Mouse (Mus musculus) layer of hippocampus, adult 9-10 months (tissue): ENCODE measurements around the gene Stx19.

Experiments
- DNase-seq: peaks from one replicate; pipeline ENCODE4 v3.0.0; 2022; ENCODE audit warnings: low spot score

Gene Stx19

DNA sequence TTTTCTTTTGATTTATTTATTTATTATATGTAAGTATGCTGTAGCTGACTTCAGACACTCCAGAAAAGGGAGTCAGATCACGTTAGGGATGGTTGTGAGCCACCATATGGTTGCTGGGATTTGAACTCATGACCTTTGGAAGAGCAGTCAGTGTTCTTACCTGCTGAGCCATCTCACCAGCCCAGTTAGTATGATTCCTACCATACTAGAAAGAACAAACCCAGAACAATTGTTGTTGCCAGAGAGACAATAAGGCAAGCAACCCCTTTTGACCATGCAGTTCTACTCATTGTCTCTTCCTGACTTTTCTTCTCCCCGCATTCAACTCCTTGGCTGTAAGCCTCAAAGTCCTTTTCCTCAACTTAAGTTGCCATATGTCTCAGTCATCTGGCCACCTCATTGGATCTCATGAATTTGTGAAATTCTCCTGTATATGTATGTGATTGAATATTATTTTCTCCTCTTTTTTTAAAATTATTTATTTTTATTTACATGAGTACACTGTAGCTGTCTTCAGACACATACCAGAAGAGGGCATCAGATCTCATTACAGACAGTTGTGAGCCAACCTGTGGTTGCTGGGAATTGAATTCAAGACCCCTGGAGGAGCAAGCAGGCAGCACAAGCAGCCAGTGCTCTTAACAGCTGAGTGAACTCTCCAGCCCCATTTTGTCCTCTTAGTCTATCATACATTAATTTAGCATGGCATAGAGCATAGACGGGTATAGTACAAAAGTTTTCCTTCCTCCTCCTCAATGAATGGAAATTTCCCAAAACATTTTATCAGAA is 38.2 kb downstream of the Stx19 start:
- no peak for DNase-seq

DNA sequence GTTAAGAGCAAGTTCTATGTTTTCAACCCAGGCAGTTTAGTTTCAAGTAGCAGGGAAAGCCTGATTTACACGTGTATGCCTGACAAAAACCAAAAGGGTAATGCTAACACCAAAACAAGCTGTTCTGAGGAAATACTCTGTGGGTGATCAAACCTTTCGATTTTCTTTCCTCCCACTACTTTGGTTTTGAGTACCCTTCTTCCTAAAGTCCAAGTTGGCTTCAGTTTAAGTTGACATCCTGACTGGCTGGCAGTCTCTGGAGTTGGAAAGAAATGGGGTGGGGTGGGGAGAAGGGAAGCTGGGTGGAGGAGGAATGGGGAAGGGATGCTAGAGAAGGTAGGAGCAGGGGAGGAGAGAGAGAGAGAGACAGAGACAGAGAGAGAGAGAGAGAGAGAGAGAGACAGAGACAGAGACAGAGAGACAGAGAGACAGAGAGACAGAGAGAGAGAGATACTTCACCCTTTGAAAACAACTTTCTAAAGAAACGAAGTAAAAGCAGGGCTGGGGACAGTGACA is 39.2 kb downstream of the Stx19 start:
- no peak for DNase-seq

DNA sequence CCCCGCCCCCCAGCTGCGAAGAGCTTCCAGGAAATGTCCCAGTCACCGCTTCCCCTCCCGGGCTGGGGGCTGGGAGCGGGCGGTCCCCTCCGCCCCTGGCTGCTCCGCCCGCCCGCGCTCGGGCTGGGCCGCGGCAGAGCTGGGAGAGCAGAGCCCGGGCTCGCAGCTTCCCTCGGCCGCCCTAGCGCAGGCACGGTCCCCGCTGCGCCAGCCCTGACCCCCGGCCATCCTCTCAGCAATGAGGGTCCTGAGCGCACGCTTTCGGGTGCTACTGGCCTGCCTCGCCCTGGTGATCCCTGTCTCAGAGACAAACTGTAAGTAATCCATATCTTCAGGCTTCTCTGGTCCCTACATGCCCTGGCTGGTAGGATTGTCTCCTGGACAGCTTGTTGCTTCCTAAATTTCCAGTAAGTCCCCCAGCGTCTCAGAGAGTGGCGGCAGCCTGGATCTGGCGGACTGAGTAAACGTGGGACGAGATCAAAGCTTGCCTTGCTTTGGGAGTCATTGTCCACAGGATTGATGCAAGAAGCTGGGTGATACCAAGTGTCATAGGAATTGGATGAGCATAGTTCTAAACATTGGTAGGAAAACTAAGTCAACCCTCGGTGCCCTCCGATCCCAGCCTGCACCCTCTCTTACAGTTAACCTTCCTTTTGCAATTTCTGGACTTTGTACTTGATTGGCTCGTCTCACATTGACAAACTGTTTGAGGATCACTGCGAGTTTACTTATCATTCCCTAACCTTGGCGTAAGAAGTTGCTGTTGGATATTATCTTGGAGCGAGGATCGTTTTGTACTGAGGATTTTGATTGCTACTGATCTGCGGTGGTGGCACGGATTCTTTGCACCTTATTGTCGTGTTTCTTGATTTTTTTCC is 40.0 kb downstream of the Stx19 start, which contains the start of gene Pros1:
Gene Pros1, plus strand, starts transcription at position 117 of the 878 bp plus-strand sequence.
- no peak for DNase-seq

DNA sequence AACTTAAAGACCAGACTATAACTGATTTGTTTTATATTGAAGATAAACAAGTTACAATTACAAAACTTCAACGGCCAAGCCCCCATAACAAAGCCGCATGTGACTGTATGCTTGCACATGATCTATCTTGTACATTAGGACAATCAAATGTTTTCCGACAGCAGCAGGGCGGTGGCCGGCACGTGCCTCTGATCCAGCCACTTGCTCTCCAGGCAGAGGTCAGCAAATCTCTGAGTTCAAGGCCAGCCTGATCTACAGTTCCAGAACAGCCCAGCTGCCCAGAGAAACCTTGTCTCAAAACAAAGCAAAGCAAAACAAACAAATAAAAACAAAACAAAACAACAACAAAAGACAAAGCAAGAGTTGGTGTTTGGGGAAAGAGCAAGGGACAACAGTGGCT is 40.9 kb downstream of the Stx19 start:
- no peak for DNase-seq

DNA sequence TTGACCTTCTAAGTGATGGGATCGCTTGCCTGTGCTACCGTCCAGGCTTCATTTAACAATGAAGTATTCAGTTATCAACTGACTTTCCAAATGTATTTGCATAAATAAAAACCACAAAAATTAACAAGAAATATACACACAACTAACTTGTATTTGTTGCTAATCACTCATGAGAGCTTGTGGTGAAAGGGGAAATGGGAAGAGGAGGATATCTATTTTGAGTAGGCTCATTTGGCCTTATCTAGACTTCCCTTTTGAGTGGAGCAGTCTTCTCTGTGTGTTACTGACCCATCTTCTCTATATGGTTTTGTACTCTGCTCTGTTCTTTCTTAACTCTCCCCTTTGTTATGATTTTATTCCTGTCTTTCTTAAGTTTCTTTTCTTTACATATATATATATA is 41.8 kb downstream of the Stx19 start:
- DNase-seq, result no peak

DNA sequence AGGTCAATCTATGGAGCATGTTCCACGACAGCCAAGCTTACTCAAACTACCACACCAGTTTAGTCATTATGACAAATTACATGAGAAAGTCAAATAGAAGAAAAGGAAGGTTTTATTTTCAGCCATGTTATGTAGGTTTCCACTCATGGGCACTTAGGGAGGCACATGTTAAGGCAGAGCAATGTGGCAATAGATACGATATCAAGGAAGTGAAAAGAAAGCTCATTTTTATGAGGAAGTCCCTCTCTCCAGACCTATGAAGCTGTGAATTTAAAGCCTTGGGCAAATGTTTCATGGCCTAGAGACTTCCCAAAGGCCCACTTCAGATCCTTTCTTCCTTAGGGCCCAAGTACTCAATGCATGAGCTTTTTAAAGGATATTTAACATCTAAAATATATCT is 43.0 kb downstream of the Stx19 start:
- no peak for DNase-seq

DNA sequence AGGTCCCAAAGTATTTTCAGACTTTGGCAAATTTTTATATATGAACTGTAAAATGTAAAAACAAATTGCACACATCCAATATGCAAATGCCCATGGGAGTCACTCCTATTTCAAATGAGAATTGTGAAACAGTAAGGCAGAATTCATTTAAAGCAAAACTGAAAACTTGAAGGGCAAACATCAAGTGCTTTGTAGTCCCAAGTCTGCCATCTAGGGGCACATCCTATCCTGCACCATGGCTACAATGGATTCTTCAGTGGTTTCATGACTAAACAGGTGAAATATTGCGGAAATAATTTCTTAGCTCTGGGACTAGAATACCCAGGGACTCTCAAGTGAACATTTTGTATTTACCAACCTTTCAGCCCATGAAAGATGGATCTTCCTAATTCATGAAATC is 43.5 kb downstream of the Stx19 start:
- no peak for DNase-seq

DNA sequence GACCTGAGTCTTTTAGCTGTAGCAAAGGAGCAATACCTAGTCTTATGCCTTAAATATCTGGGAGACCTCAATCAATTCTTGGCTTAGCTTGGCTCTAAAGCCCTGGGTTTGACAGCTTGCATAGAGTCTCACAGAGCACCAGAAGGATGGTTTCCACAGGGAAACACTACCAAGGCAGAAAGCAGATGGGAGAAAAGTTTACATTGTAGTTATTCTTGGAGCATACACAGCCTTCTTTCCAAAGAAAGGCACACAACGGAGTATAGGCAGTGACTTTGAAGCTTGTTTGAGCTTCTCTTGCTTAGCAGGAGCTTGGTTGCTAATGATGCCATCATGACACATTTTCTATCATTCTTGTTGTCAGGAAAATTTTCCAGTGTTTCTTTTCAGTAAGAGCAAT is 45.7 kb downstream of the Stx19 start:
- no peak for DNase-seq

DNA sequence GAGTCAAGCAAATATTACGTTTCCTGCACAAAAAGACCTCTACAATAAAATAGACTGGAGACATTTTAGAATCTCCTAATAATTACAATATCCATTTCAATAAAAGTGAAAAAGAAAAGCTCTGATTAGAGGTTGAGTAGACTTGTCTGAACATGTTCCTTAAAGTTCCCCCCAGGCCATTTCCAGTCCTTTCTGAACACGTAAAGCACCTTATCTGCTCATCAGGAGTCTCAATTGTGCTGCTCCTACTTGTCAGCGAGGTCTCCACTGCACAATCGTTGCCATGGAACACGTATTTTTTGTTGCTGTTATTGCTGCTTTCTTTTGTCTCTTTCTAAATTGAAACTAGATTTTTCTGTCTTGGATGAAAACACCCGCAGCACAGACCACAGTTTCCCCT is 47.0 kb downstream of the Stx19 start:
- no peak for DNase-seq

DNA sequence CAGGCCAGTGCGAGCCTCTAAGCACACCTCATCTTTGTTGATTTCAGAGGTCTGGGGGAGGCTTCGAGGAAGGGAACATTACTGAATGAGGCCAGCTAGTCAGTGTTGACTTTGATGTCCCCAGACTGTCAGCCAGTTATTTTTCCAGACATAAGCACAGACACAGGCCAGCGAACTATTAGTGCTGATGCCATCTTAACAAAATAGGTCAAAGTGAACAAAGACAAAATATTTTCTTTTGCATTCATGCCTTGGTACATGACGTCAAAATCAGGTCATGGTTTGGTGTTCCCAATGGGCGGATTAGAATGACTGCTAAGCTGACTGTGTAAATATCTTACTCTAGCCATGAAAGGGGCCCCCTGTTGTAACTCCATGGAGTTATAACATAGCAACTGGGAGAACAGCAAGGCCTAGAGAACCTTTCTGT is 58.2 kb downstream of the Stx19 start:
- no peak for DNase-seq

DNA sequence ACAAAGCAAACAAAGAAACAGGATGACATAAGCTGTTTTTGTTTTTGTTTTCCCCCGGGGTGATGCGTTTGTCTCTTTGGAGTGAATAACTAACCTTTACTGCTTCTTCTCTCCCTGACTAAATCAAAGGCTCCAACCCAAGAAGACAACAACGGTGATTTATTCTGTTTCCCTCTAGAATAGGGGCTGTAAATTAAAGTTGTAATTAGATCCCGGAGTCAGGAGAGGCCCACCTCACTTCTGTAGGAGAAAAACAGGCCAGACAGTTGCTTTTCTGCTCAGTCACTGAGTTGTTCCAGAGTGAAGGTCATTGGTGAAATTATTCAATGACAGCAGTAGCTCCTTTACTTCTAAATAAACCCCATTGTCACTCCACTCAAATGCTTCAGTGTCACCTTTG is 58.7 kb downstream of the Stx19 start:
- DNase-seq, result no peak
